Mouse (Mus musculus): ENCODE data around the gene Anks1b.

Anks1b gene

GRCm38 (mm10) chr10:90852432-90852831, 979.1 kb downstream of the Anks1b start:
- no peak for DNase-seq (ENCODE audit: low spot score in 2 of 2)

DNA sequence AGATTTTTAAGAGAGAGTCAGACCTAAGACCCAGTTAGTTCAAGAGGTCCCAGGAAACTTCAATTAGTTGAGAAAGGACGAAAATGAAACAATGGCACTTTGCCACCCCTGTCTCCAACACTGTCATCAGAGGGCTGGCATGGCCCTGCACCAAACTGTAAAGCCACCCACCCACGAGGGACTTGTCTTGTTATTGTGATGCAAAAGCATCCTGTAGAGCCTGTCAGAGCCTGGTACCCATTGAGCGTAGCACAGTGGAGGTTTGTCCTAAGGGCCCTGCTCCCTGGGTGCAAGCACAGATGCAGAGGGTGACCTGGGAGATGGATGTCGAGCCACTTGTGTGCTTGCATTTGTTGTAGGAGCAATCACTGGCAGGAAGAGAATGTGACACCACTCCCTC, 983.4 kb downstream of the Anks1b start:
- DNase-seq (ENCODE audit: low spot score in 2 of 2), result no peak

- DNase-seq (ENCODE audit: low spot score in 2 of 2), result peak; percentile 79 to 89
Measured at GRCm38 (mm10) chr10:90859665-90860523, 986.6 kb downstream of the Anks1b start.

DNA sequence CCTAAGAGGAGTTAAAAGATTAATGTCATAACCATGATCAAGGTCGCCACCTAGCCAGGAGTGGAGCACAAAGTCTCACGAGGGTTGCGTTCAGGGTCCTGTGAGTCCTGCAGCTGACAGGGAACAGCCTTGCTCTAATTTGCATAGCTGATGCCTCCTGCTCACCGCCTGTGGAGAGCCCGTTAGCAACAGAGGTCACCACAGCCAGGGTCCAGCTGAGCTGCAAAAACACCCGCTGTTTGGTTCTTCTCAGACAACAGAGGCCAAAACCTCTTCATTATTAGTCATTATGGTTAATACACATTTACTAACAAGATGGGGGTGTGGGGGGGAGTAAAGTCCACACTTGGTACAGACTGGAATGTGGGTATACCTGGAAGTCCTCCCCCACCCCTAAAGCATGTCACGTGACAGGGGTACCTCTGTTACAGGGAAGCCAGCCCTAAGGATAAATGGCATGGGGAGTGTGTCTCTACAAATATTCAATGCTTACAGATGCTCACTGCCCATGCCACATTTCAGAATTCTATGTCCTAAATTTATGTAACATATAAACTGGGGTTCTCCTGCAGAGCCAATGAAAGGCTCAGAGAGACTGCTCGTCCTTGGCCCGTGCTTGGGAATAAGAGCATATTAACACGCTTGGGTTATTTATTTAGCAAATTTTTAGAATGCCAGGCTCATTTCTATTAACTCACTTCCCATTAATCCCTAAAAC, 990.7 kb downstream of the Anks1b start:
- no peak for DNase-seq (ENCODE audit: low spot score in 2 of 2)

GRCm38 (mm10) chr10:90864599-90864889, 991.2 kb downstream of the Anks1b start:
- DNase-seq (ENCODE audit: low spot score in 2 of 2), result no peak

DNA sequence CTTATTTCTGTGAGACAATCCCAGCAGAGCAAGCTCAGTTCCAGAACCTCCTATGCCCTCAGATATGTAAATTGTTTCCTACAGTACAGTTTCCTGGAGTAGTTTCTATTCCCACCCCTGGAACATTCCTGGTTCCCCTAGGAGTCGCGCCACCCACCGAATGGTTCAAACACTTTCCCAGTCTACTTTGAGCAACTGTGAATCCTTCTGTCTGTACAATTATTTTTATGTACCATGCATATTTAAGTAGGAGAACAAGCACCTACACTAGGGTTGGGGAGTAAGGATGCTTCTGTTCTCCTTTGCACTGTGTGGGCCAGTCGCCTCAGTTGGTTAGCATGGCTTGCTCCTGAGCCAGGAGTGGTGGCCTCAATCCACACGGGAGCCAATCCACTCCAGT, 999.9 kb downstream of the Anks1b start:
- DNase-seq (ENCODE audit: low spot score in 2 of 2), result peak; percentile 50 to 51

DNA sequence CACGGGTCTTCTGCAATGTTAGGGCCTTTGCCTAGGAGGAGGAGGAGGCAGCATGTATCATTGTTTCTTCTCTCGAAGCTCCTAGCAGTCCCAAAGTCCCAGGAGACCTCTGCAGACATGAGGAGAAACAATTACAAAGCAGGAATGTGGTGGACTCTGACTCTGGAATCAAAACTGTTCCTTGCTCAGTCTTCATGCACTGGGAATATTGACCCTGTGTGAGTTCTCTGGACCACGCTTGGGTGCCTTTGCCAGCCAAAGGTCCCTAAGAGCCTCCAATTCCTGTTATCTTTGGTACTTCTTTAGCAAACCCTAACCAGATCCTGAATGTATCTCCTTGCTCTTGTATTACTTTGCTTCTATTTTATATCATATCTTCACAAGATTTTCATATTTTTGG, 1000.9 kb downstream of the Anks1b start:
- no peak for DNase-seq (ENCODE audit: low spot score in 2 of 2)

GRCm38 (mm10) chr10:90880854-90881560, 1007.7 kb downstream of the Anks1b start:
- DNase-seq (ENCODE audit: low spot score in 2 of 2), result no peak

DNA sequence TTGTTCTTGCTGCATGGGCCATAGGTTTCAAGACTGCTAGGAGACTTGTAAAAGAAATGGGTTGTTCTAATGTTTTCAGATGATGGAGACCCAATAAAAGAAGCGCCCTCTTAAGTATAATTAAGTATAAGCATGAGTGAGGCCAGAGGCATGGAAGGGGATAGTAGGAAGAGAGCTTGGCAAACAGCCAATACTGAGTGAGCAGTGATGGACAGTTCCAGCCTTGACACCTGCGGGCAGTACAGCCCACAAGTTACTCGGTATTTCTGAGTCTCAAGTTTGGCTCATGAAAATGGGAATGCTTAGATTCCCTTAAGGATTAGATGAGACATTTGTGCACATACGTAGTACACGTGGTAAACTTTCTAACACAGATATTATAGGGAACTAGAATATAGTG, 1016.3 kb downstream of the Anks1b start:
- no peak for DNase-seq (ENCODE audit: low spot score in 2 of 2)

GRCm38 (mm10) chr10:90892728-90893127, 1019.4 kb downstream of the Anks1b start:
- DNase-seq (ENCODE audit: low spot score in 2 of 2), result peak; percentile 67 to 71

DNA sequence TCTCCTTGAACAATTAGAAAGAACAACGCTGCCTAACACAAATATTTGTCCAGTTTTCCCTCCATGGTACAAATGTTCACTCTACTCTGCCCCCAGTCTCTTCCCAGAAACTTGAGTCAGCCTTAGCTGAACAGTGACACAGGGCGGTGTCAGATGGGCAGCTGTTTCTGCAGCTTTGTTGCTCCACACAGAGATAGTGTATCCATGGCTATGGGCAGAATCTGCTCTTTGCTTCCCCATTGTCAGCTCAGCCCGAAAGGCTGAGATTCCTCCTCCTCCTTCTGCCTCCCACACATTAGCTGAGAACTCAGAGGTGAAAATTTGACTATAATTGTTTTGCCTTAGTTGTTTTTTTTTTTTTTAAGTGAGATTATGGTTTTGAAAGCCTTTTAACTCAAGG, 1024.6 kb downstream of the Anks1b start:
- peak in 1 of 2 experiments; percentile 40 for DNase-seq (ENCODE audit: low spot score in 2 of 2)

- no peak for DNase-seq (ENCODE audit: low spot score in 2 of 2)
Measured at GRCm38 (mm10) chr10:90904185-90904584, 1030.9 kb downstream of the Anks1b start.

GRCm38 (mm10) chr10:90907381-90907780, 1034.1 kb downstream of the Anks1b start:
- DNase-seq (ENCODE audit: low spot score in 2 of 2), result no peak

DNA sequence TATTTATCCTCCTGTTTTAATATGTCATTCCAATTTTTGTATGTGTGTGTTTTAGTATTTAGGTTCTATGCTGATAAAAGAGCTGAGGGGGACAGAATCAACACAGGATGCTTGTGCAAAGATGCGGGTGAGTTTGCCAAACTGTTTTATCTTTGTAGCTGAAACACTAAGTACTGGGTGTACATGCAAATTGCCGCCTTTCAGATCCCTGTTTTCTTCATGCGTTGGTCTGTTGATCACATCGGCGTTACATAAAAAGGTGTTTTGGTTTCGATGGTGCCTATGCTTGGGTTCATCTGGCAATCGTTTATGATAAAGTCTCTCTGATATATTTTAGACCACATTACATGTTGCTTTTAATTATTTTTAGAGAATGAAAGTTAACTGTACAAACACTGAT, 1050.2 kb downstream of the Anks1b start:
- DNase-seq (ENCODE audit: low spot score in 2 of 2), result no peak

DNA sequence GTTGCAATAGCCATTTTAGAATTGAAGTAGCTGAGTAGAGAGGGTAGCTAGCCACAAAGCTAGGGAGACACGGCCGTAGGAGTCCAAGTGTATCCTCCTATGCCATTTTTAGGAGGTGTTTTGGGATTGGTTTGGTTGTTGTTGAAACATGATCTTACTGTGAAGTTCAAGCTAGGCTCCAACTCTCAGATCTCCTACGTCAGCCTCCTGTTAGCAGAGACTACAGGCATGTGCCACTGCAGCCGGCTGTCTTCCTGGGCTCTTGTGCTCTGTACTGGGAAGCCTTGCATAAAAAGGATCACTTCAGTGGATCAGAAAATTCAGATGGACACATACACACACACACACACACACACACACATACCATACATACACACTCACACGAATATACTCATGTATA, 1059.8 kb downstream of the Anks1b start:
- DNase-seq (ENCODE audit: low spot score in 2 of 2), result no peak

GRCm38 (mm10) chr10:90934678-90935077, 1061.4 kb downstream of the Anks1b start:
- no peak for DNase-seq (ENCODE audit: low spot score in 2 of 2)

GRCm38 (mm10) chr10:90937721-90938460, 1064.6 kb downstream of the Anks1b start:
- DNase-seq (ENCODE audit: low spot score in 2 of 2), result no peak

- peak in 1 of 2 experiments; percentile 59 for DNase-seq (ENCODE audit: low spot score in 2 of 2)
Measured at GRCm38 (mm10) chr10:90940521-90941520, 1067.5 kb downstream of the Anks1b start.

DNA sequence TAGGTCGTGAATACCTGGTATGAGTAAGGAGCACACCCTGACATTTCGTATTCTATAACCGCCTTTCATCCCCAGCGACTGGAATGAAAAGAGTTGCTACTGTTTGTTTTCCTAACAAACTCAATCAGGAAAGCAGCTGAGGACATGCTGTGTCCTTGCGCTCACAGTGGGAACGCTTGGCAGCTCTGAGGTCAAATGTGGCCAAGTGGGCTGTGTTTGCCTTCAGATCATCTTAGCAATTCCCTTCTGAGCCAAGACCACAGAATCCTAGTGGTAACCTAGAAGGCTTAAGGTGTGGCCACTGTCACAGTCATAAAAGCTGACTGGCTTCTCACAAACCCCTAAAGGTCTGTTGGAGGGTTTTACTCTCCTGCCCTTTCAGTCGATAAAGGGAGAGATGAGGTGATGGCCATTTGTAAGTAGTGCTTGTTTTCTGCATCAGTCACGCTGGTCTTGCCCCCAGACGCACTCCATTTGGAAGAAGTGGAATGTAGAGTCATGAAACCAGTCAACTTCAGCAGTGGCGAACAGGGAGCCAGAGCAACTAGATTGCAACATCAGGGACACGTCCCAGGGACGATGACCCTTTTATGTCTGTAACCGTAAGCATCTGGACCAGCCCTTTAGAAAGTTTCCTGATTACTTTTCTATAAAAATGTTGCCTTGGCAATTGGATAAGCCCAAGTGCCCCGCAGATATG, 1068.8 kb downstream of the Anks1b start:
- no peak for DNase-seq (ENCODE audit: low spot score in 2 of 2)

GRCm38 (mm10) chr10:90947043-90947442, 1073.7 kb downstream of the Anks1b start:
- DNase-seq (ENCODE audit: low spot score in 2 of 2), result no peak
